ENCODE assay signal across 31 mouse cellular contexts in genomic region chr17:3012045-3012444, GRCm38 (mm10).
DNase-seq lines count a peak whose midpoint lies in the region; ATAC-seq and TF ChIP-seq lines count a peak whose summit lies in the region.
"Had no signal": no experiment of that assay in that cellular context is flagged by ENCODE, and none has a peak within 500 bp of the region (broad histone marks: within the 10 kb centered on the region; RNA-seq: fewer than 3 reads in every experiment).

No protein-coding gene starts in this region.

- 57% methylated on average over 1 of the region's 1 CpGs for WGBS in forebrain, embryonic 10.5 days
- WGBS in forebrain, embryonic 12.5 days, result 48% methylated on average over 1 of the region's 1 CpGs
- 45% methylated on average over 1 of the region's 1 CpGs for WGBS in midbrain, embryonic 10.5 days
- WGBS in midbrain, postnatal 0 days, result 31% methylated on average over 1 of the region's 1 CpGs

- no peak overlapping the region for H3K27ac ChIP-seq in forebrain, embryonic 10.5 days
- no peak overlapping the region for H3K27ac ChIP-seq in forebrain, embryonic 12.5 days
- no peak overlapping the region for H3K27ac ChIP-seq in midbrain, embryonic 10.5 days (replicated peaks)
- H3K27ac ChIP-seq in midbrain, postnatal 0 days (ENCODE audit: low read depth, low read length), result no peak overlapping the region
- H3K27ac ChIP-seq: embryonic facial prominence, embryonic 10.5 days; embryonic facial prominence, embryonic 15.5 days; forebrain, embryonic 15.5 days; heart, adult 2 months; hindbrain, embryonic 10.5 days; hindbrain, embryonic 15.5 days; kidney, embryonic 15.5 days; liver, embryonic 13.5 days had no signal

- H3K4me2 ChIP-seq in forebrain, embryonic 12.5 days, result no peak overlapping the region
- H3K4me2 ChIP-seq in midbrain, postnatal 0 days (ENCODE audit: low read depth, low read length, poor library complexity, severe bottlenecking), result no peak overlapping the region
- H3K4me2 ChIP-seq: embryonic facial prominence, embryonic 15.5 days; forebrain, embryonic 15.5 days; hindbrain, embryonic 15.5 days; kidney, embryonic 15.5 days; liver, embryonic 13.5 days had no signal

- H3K9me3 ChIP-seq in forebrain, embryonic 10.5 days, result peaks cover 99% of the 10 kb centered on the region
- peaks cover 97% of the 10 kb centered on the region for H3K9me3 ChIP-seq in forebrain, embryonic 12.5 days
- H3K9me3 ChIP-seq in midbrain, embryonic 10.5 days (replicated peaks), result peaks cover 100% of the 10 kb centered on the region
- peaks cover 82% of the 10 kb centered on the region for H3K9me3 ChIP-seq in midbrain, postnatal 0 days (ENCODE audit: low read length)

- no peaks in the 10 kb centered on the region for H3K4me1 ChIP-seq in forebrain, embryonic 10.5 days
- no peaks in the 10 kb centered on the region for H3K4me1 ChIP-seq in forebrain, embryonic 12.5 days
- H3K4me1 ChIP-seq in midbrain, embryonic 10.5 days, result no peaks in the 10 kb centered on the region
- H3K4me1 ChIP-seq in midbrain, postnatal 0 days (ENCODE audit: insufficient read depth, low read length), result no peaks in the 10 kb centered on the region
- H3K4me1 ChIP-seq: embryonic facial prominence, embryonic 10.5 days; embryonic facial prominence, embryonic 15.5 days; forebrain, embryonic 15.5 days; hindbrain, embryonic 10.5 days; hindbrain, embryonic 15.5 days; kidney, embryonic 15.5 days; liver, embryonic 13.5 days had no signal

- H3K4me3 ChIP-seq in forebrain, embryonic 10.5 days, result no peak overlapping the region
- H3K4me3 ChIP-seq in forebrain, embryonic 12.5 days (replicated peaks), result no peak overlapping the region
- no peak overlapping the region for H3K4me3 ChIP-seq in midbrain, embryonic 10.5 days
- H3K4me3 ChIP-seq in midbrain, postnatal 0 days (ENCODE audit: low read depth, low read length), result no peak overlapping the region
- H3K4me3 ChIP-seq: embryonic facial prominence, embryonic 10.5 days; embryonic facial prominence, embryonic 15.5 days; forebrain, embryonic 15.5 days; heart, adult 2 months; hindbrain, embryonic 10.5 days; hindbrain, embryonic 15.5 days; kidney, embryonic 15.5 days; liver, embryonic 13.5 days had no signal

- TF ChIP-seq CTCF in midbrain, postnatal 0 days (IDR thresholded peaks at IDR 0.05), result no peak

- ATAC-seq in forebrain, embryonic 12.5 days (ENCODE audit: low FRiP score), result no peak
- no peak for ATAC-seq in midbrain, postnatal 0 days (ENCODE audit: low FRiP score)
- peak; percentile 19; the same call in 1 of the 2 replicates for ATAC-seq in megakaryocyte, adult 5-6 weeks (ENCODE audit: poor library complexity, severe bottlenecking)
- ATAC-seq: activated CD4-positive, CD25-positive, alpha-beta regulatory T cell, adult 4 months; forebrain, embryonic 15.5 days; inflammation-experienced regulatory T-cells, adult 6 months had no signal

- no peaks in the 10 kb centered on the region for H3K36me3 ChIP-seq in forebrain, embryonic 10.5 days (replicated peaks)
- H3K36me3 ChIP-seq in forebrain, embryonic 12.5 days (replicated peaks), result no peaks in the 10 kb centered on the region
- no peaks in the 10 kb centered on the region for H3K36me3 ChIP-seq in midbrain, embryonic 10.5 days
- H3K36me3 ChIP-seq in midbrain, postnatal 0 days (ENCODE audit: insufficient read depth, low read length), result no peaks in the 10 kb centered on the region
- H3K36me3 ChIP-seq: embryonic facial prominence, embryonic 10.5 days; embryonic facial prominence, embryonic 15.5 days; forebrain, embryonic 15.5 days; hindbrain, embryonic 10.5 days; hindbrain, embryonic 15.5 days; kidney, embryonic 15.5 days; liver, embryonic 13.5 days had no signal

- H3K27me3 ChIP-seq in forebrain, embryonic 10.5 days (ENCODE audit: poor library complexity, severe bottlenecking), result no peaks in the 10 kb centered on the region
- no peaks in the 10 kb centered on the region for H3K27me3 ChIP-seq in forebrain, embryonic 12.5 days
- H3K27me3 ChIP-seq in midbrain, embryonic 10.5 days (ENCODE audit: low read depth, poor library complexity, severe bottlenecking), result no peaks in the 10 kb centered on the region
- H3K27me3 ChIP-seq in midbrain, postnatal 0 days (ENCODE audit: insufficient read depth, low read length), result no peaks in the 10 kb centered on the region
- H3K27me3 ChIP-seq: embryonic facial prominence, embryonic 15.5 days; forebrain, embryonic 15.5 days; hindbrain, embryonic 15.5 days; kidney, embryonic 15.5 days; liver, embryonic 13.5 days had no signal

- peak; percentile 5 for DNase-seq in forebrain, embryonic 10.5 days (ENCODE audit: extremely low spot score, low spot score)
- peak; percentile 7 for DNase-seq in midbrain, embryonic 10.5 days (ENCODE audit: low spot score)
- no peak for DNase-seq in midbrain, postnatal 0 days (ENCODE audit: low spot score)
- peak; percentile 5 for DNase-seq in MN1 (ENCODE audit: low spot score)
- DNase-seq in lung, postnatal 25 days (ENCODE audit: low spot score), result no peak
- no peak for DNase-seq in layer of hippocampus, postnatal 36 days
- DNase-seq: adrenal gland, adult 2 months; adrenal gland, postnatal 36 days; cerebellum, adult 2 months; cerebellum, postnatal 25 days; gastrocnemius, postnatal 25 days; heart, postnatal 14 days; kidney, adult 11 months; kidney, postnatal 25 days; left cerebral cortex, postnatal 4 days; liver, embryonic 13.5 days; lung, adult 2 months; lung, postnatal 14 days; midbrain, embryonic 14.5 days; thymus, postnatal 14 days had no signal

- no peak overlapping the region for H3K9ac ChIP-seq in forebrain, embryonic 12.5 days
- no peak overlapping the region for H3K9ac ChIP-seq in midbrain, postnatal 0 days (replicated peaks; ENCODE audit: low read length, poor library complexity, severe bottlenecking)
- H3K9ac ChIP-seq: embryonic facial prominence, embryonic 15.5 days; forebrain, embryonic 15.5 days; hindbrain, embryonic 15.5 days; kidney, embryonic 15.5 days; liver, embryonic 13.5 days had no signal

Comparison
In these comparisons a context has a peak if more than half of its experiments do, and no peak if none do; other contexts are left out.
1. DNase-seq: peak in forebrain, embryonic 10.5 days (single experiment), midbrain, embryonic 10.5 days (single experiment) and MN1 (single experiment); none in midbrain, postnatal 0 days (single experiment), lung, postnatal 25 days (single experiment) and layer of hippocampus, postnatal 36 days (0 of 2).